Mouse (Mus musculus) megakaryocyte, embryonic 14.5 days (primary cell): ENCODE data around the gene Phc1.

Experiments
- FLI1 ChIP-seq: IDR thresholded peaks from 2 replicates; pipeline ENCODE4 v1.6.1; 2012; ENCODE audit warnings: low read length, inconsistent platforms, mixed read lengths
- GATA1 ChIP-seq: IDR thresholded peaks from 3 replicates; pipeline ENCODE4 v1.6.1; 2012; ENCODE audit warnings: mixed read lengths, low read length, inconsistent platforms, borderline replicate concordance

- no peak for TF ChIP-seq GATA1
- TF ChIP-seq FLI1: no peak
Observed at GRCm38 (mm10) chr6:122284304-122284703, 56.1 kb downstream of the Phc1 start.
